Mouse (Mus musculus) neural tube, embryonic 14.5 days (tissue): ENCODE data around the gene Setd2. TPM values are rescaled to one million over a fixed set of nuclear protein-coding genes. Genes with fewer than 3 reads are reported as not detected.

ENCODE experiments used
- ATAC-seq: fragments of 200-750 bp; cut with Nextera tagmentation; 2 replicates; pipeline ENCODE4 v1.8.0; 2017; ENCODE audit warnings: low read depth, mild to moderate bottlenecking, moderate TSS enrichment, moderate library complexity
- H3K27ac ChIP-seq: fragments of 300-500 bp; sonication (generic); 2 replicates; pipeline ENCODE4 v1.5.1; 2014; ENCODE audit warnings: low read depth, mild to moderate bottlenecking, control low read depth, low read length, moderate library complexity, mixed read lengths
- H3K27me3 ChIP-seq: fragments of 300-500 bp; sonication (generic); 2 replicates; pipeline ENCODE4 v1.6.1; 2014; ENCODE audit warnings: low read length; ENCODE audit not compliant: control insufficient read depth, insufficient read depth
- H3K36me3 ChIP-seq: fragments of 300-500 bp; sonication (generic); 2 replicates; pipeline ENCODE4 v1.6.1; 2014; ENCODE audit warnings: low read length, mixed read lengths; ENCODE audit not compliant: control insufficient read depth, insufficient read depth
- H3K4me1 ChIP-seq: fragments of 300-500 bp; sonication (generic); 2 replicates; pipeline ENCODE4 v1.6.1; 2014; ENCODE audit warnings: low read length; ENCODE audit not compliant: control insufficient read depth, insufficient read depth
- H3K4me2 ChIP-seq: fragments of 300-500 bp; sonication (generic); 2 replicates; pipeline ENCODE4 v1.6.1; 2014; ENCODE audit warnings: mild to moderate bottlenecking, low read depth, low read length, control low read depth
- H3K4me3 ChIP-seq: fragments of 300-500 bp; sonication (generic); 2 replicates; pipeline ENCODE4 v1.5.1; 2014; ENCODE audit warnings: low read depth, low read length, control low read depth, mixed read lengths
- H3K9ac ChIP-seq: fragments of 300-500 bp; sonication (generic); replicated peaks from 2 replicates; pipeline ENCODE4 v1.6.1; 2014; ENCODE audit warnings: low read depth, mild to moderate bottlenecking, control low read depth, low read length, mixed read lengths
- H3K9me3 ChIP-seq: fragments of 300-500 bp; sonication (generic); 2 replicates; pipeline ENCODE4 v1.6.1; 2016; ENCODE audit warnings: low read length; ENCODE audit not compliant: control insufficient read depth
- WGBS: fragments of 180-500 bp; shearing (Covaris S2); extraction: QIAGEN DNeasy Blood & Tissue Kit; methylation state at CpG from one replicate; pipeline ENCODE4 v1.1.7; 2014; 5-methylcytosine and 5-hydroxymethylcytosine counted together
- polyA plus RNA-seq: library from polyadenylated mRNA; unstranded; fragments of >200 nt; fragmentation: Nextera tagmentation; extraction: Ambion mirVana; gene quantifications from 2 replicates; pipeline ENCODE4 v1.2.1, GENCODE M21; 2014

Setd2 gene
- polyA plus RNA-seq, 1 experiment from 2014 or later, result 56.6 TPM

DNA sequence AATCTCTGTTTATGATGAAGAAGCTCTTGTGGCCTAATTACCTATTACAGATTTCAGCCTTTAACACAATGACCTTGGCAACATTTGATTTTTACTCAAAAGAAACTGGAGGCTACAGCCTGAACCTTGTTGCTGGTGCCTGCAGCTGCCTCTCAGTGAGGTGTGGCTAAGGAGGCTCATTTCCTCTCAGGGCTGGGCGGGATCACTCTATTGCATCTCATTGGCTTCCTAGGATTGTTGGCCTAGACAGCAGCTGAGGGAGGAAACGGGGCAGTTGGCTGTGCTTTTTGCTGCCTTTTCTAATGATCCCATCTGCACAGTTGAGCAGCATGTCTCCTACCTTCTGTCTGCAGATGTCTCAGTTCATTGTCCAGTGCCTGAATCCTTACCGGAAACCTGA lies 84.7 kb downstream of the Setd2 start:
- 77% methylated on average over 3 of the region's 3 CpGs for WGBS
- Histone ChIP-seq H3K4me2 (no peak overlapping the region), H3K4me1 (no peaks in the 10 kb centered on the region), H3K9me3 (no peaks in the 10 kb centered on the region), H3K27ac (no peak overlapping the region), H3K36me3 (peaks cover 36% of the 10 kb centered on the region), H3K27me3 (no peaks in the 10 kb centered on the region), H3K4me3 (no peak overlapping the region), H3K9ac (no peak overlapping the region)
- ATAC-seq, result no peak

DNA sequence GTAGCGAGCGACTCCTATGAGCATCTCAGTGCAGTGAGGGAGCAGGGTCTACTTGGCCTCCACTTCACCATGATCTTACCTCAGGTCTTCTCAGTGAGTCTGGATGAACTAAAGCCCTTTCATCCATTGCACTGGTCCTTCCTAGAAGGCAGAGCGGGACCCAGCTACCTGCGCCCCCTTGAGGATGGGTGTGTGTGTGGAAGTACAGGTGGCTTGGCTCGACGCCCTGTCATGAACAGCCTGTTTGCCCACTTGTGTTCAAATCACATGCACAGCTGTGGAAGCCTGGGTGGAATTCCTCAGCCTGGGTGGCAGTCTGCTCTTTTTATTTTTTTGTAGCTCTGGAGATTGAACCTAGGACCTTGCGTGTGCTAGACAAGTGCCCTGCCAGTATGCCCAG lies 87.8 kb downstream of the Setd2 start:
- Histone ChIP-seq H3K27me3 (no peaks in the 10 kb centered on the region), H3K4me2 (no peak overlapping the region), H3K36me3 (peaks cover 29% of the 10 kb centered on the region), H3K4me3 (no peak overlapping the region), H3K27ac (no peak overlapping the region), H3K9ac (no peak overlapping the region), H3K9me3 (no peaks in the 10 kb centered on the region), H3K4me1 (peaks cover 8% of the 10 kb centered on the region; the same call in 1 of the 2 replicates)
- ATAC-seq, result no peak
- 92% methylated on average over 7 of the region's 7 CpGs for WGBS

DNA sequence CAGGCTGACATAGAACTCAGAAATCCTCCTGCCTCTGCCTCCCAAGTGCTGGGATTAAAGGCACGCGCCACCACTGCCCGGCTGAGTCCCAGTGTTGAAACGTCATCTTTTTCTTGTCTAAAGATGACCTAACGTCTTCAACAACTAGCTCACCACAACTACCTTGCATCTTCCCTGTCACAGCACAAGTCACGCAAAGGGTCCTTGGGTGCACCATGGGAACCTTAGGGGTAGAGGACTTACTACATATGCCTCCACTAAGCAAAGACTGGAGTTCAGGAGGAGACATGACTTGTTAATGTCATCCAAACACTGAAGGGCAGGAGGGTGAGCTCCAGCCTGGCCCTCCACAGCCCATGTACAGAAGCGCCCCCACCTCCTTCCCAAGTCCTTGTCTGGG lies 88.3 kb downstream of the Setd2 start:
- no peak overlapping the region for H3K4me2 ChIP-seq
- no peaks in the 10 kb centered on the region for H3K9me3 ChIP-seq
- no peak overlapping the region for H3K4me3 ChIP-seq
- H3K27ac ChIP-seq, result no peak overlapping the region
- H3K36me3 ChIP-seq, result peaks cover 25% of the 10 kb centered on the region
- no peaks in the 10 kb centered on the region for H3K27me3 ChIP-seq
- H3K4me1 ChIP-seq, result peaks cover 12% of the 10 kb centered on the region; the same call in 1 of the 2 replicates
- ATAC-seq, result no peak
- H3K9ac ChIP-seq, result no peak overlapping the region
- 95% methylated on average over 7 of the region's 7 CpGs for WGBS

DNA sequence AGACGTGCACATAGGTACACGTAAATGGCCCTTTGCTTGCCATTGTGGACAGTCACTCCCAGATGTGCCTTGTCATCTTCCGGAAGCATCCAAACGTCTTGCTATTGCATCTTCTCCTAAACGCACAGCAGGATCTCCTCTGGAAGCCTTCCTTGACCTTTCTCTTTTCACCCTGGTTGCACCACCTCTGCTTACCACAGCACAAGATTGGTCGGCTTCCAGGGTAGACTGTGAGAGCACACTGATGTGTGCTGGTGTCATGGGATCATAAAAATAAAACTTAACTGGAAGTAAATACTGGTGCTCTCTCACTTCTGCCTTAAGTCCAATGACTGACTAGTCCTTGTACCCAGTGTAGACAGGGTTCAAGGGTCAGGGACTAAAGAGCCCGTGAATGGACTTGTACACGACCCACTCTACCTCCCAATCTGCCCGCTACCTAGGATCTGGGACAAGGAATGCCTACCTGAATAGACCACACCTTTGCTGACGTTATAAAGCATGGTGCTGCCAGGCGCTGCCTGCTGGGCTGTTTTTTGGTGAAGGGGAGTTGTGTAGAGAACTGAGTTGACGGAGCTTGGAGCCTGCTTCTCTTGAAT lies 90.3 kb downstream of the Setd2 start:
- peaks cover 12% of the 10 kb centered on the region; the same call in 1 of the 2 replicates for H3K4me1 ChIP-seq
- no peaks in the 10 kb centered on the region for H3K27me3 ChIP-seq
- 85% methylated on average over 12 of the region's 12 CpGs for WGBS
- H3K27ac ChIP-seq, result no peak overlapping the region
- H3K9ac ChIP-seq, result no peak overlapping the region
- ATAC-seq, result no peak
- peaks cover 18% of the 10 kb centered on the region for H3K36me3 ChIP-seq
- H3K4me3 ChIP-seq, result no peak overlapping the region
- H3K4me2 ChIP-seq, result no peak overlapping the region
- H3K9me3 ChIP-seq, result no peaks in the 10 kb centered on the region

DNA sequence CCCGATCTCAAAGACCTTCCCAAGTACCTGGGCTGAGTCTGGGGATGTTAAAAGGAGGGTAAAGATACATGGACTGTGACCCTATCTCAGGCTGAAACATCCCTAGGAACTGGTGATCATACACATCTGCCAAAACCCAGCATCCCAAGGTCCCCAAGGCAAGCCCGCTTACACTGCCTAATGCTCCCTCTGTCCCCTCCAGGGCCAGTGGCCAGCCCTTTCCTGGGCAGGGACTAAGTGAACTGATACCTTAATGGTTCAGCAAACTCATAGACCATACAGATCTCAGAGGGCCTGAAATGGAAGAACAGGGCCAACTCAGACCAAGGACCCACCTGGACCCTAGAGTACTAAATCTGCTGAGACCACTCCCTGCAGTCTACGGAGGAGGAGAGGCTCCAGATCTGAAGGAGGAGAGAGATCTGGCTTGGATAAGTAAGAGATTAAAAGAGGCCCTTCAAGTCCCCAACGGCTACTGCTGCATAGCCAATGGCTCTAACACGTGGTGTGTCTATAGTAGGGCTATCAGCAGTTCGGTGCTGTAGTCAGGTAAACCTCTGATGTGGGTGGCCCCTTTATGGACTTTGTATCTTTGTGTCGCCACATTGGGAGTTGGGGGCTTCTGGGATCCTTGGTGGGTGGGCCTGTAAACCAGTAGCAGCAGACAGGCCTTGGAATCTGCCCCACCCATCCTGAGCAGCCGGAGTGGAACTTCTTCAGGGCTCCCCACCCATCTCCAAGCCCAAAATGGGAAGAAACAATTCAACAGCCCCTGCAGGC lies 91.2 kb downstream of the Setd2 start:
- peak overlapping the region; percentile 36 for H3K4me3 ChIP-seq

DNA sequence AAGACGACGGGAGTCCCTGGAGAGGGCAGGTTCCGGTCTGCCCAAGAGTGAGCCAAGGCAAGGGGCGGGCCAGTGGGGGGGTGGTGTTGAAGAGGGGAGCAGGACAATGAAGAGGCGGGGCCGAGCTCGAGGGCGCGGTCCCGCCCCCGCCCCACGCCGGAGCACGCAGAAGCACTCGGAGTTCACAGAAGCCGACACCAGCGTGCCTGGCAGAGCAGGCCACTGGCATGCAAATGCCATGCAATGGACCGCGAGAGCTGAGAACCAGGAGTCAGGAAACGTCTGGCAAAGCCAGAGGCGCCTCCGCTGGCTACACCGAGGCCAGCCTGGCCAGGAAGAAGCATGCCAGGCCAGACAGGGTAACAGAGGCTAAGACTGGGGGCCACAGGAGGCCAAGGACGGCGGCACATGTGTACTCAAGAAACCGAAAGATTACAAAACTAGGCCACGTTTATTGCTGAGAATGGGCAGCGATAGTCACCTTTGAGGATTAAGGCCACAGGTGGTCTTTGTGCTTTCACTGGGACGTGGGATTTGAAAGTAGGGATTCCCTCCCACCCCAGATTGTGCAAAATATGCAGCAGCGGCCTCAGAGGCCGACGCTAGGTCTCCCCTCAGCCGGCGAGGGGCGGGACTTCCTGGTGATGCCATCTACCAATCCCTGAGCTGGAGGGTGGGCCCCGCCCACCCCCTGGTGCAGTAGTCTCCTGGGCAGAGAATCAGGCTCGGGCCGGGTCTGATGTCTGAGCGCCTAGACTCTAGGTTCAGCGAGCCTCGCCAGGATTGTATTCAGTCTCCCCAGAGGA lies 92.2 kb downstream of the Setd2 start, which contains the start of gene Nradd:
Gene Nradd (minus strand): TSS at position 92 of the 806 bp plus-strand sequence.
- Histone ChIP-seq H3K9me3 (no peaks in the 10 kb centered on the region), H3K4me3 (peak within 1 kb of the TSS; percentile 36)
- WGBS, result 1% methylated on average over 41 of the region's 41 CpGs

More for the DNA sequence above, 91.2 kb downstream of the Setd2 start:
- 35% methylated on average over 8 of the region's 8 CpGs for WGBS
- peaks cover 10% of the 10 kb centered on the region for H3K36me3 ChIP-seq
- no peaks in the 10 kb centered on the region for H3K27me3 ChIP-seq
- H3K9ac ChIP-seq, result peak overlapping the region; percentile 66
- H3K4me1 ChIP-seq, result peaks cover 12% of the 10 kb centered on the region; the same call in 1 of the 2 replicates
- peak overlapping the region; percentile 94 for H3K4me2 ChIP-seq
- H3K27ac ChIP-seq, result peak overlapping the region; percentile 80; the same call in 1 of the 2 replicates
- H3K9me3 ChIP-seq, result no peaks in the 10 kb centered on the region
- 0 out of 2 replicates have a peak, but pooled peaks have one; percentile 1 for ATAC-seq

DNA sequence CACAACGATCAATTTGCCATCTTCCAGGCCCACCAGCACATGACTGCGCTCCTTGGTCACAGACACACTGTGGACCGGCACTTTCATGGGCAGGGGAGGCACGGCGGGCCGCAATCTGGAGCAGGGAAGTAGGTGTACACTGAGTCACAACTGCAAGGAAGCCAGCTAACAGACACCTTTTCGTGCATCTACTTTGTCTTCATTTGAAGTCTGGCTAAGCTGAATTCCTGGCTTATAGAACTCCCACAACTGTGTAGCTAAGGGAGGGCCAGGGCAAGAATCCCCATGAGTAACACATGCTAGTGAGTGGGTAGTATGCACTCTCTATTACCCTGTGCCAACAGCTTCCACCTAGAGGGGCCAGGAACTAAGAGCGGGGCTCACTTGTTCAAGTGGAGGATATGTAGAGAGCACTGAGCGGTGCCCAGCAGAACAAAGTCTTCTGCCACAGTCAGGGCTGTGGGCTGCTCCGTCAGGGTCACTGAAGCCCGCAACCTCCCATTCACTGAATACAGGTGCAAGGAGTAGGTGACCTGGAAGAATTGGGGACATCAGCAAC lies 93.0 kb downstream of the Setd2 start:
- 73% methylated on average over 11 of the region's 11 CpGs for WGBS
- Histone ChIP-seq H3K4me2 (peak overlapping the region; percentile 94), H3K9me3 (no peaks in the 10 kb centered on the region), H3K36me3 (no peaks in the 10 kb centered on the region), H3K4me3 (peak overlapping the region; percentile 36), H3K27me3 (no peaks in the 10 kb centered on the region), H3K4me1 (peaks cover 12% of the 10 kb centered on the region; the same call in 1 of the 2 replicates), H3K9ac (peak overlapping the region; percentile 66), H3K27ac (peak overlapping the region; percentile 80)
- ATAC-seq, result peak; percentile 21; the same call in 1 of the 2 replicates

More for the DNA sequence above, 92.2 kb downstream of the Setd2 start, which contains the start of gene Nradd:
- Histone ChIP-seq H3K4me1 (peaks cover 12% of the 10 kb centered on the region; the same call in 1 of the 2 replicates), H3K9ac (peak within 1 kb of the TSS; percentile 66), H3K27me3 (no peaks in the 10 kb centered on the region), H3K27ac (peak within 1 kb of the TSS; percentile 80), H3K4me2 (peak within 1 kb of the TSS; percentile 94), H3K36me3 (peaks cover 1% of the 10 kb centered on the region; the same call in 1 of the 2 replicates)
- peak; percentile 95 for ATAC-seq

DNA sequence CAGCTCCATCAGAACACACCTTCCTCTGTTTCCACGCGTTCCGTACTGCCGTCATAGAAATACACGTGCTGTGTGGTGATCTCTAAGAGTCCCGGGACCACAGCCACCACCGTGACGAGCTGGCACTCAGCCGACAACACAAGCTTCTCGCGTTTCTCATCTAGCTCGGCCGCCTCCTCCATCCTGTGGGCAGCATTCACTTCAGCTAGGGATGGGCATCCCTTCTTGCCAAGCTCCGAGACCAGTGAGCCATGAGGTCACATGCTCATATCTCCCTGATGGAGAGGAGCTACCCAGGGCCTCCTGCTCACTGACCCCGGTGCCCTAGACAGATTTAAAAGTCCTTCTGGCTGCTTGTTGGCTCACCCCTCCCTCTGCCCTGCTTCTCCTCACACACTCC lies 97.8 kb downstream of the Setd2 start:
- Histone ChIP-seq H3K36me3 (no peaks in the 10 kb centered on the region), H3K9ac (no peak overlapping the region), H3K27ac (no peak overlapping the region), H3K27me3 (no peaks in the 10 kb centered on the region), H3K9me3 (no peaks in the 10 kb centered on the region), H3K4me2 (no peak overlapping the region), H3K4me3 (no peak overlapping the region), H3K4me1 (peaks cover 12% of the 10 kb centered on the region; the same call in 1 of the 2 replicates)
- WGBS, result 89% methylated on average over 15 of the region's 15 CpGs
- no peak for ATAC-seq
